Mouse (Mus musculus): ENCODE measurements at regions not wholly inside any gene's neighbourhood (a gene's known extent, or its start where the extent isn't known, plus 50 kb on each side); places are given as distances from the start of the nearest gene placed in this dataset.

DNA sequence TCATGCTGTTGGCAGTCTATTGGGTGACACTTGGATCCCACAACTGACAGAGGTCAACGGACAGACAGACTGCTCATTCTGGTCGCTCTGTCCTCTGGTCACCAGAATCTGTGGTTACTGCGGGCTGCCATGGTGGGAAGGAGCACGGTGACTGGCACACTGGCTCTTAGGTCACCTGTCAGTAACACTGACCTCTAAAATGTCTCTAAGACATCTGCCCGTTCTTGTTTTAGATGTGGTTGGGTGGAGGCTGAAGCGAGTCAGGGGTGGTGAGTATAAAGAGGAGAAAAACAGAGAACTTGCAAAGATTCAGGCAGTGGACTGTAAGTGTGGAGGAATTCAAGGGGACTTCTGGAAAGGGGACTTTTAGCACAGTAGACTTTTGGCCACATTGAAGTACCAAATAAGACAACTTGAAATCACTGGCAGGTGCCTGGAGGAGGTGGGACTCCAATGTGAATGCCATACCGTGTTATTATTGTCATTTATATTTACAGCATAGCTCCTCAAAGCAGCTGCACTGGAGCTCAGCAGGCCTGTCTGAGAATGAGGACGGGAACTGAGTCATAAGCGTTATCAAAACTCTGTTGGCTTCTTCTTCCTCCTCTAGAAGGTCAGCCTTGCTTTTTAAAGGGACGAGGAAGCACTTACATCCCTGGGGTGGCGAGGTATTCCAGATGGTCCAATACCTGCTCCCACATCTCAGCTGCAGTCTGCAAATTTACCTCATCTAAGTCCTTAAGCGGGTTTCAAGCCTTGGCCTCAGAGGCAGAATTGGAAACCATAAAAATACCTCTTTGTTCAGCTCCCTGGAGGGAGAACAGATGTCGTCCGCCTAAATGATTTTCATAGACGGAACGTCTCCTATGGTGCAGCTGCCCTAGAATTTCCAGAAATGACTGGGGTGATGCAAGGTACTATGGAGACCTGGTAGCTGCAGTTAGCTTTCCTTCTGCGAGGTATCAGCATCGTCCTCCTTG is 351.3 kb downstream of the Nuak1 start:
- peak; percentile 82 for ATAC-seq (ENCODE audit: low TSS enrichment)

DNA sequence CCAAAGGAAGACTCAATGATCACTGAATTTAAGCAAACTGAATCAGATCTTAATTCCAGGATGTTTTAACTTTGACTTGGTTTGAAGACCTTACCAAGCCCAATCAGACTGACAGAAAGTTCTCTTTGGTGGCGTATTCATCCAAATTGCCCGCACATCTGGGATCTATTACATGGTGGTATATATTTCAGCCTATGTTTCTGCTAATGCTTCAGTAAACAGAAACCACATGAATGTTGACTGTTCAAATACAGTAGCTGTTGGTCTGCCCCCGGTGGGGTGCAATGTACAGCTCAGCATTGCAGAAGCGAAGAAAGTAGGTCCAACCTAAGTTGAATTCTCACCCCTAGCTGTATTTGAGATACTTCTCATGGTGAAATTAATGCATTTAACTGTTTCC is 346.5 kb downstream of the Nuak1 start:
- no peak for ATAC-seq (ENCODE audit: low TSS enrichment)

DNA sequence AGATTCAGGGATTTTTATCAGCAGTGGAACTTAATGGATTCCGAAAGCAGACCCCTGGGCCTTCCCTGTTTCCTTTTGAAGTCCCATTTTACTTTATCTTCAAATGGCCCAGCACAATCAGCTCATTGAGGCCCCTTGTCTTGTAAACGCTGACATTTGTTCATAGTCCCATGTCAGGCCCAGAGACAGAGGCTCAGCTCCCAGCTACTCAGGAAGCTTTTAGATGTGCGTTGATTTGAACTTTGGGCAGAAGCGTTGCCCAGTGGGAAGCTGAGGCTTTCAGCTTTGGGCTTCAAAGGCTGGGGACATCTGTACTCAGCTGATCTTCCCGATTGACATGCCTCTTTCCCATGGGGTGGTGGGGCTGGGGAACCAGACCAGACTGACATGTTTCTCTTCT is 343.2 kb downstream of the Nuak1 start:
- ATAC-seq (ENCODE audit: low TSS enrichment): no peak

DNA sequence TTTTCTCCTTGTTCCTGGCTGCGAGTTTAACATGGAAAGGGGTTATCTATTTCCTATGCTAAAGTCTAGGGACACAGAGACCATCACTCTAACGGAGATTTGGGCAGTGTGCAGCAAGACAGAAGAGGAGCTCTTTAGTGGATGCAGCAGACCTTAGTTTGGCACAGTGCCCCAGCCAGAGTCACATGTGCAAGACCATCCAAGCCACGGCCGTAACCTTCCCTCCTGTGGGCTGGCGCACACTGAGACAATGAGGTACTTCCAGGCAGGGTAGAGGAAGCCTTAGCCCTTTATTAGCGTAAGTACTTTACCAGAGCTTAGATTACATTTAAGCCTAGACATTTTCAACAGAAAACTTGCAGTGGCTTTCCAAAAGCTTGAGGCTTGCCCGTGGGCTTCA is 336.4 kb downstream of the Nuak1 start:
- no peak for ATAC-seq (ENCODE audit: low TSS enrichment)

GRCm38 (mm10) chr10:84104556-84104955 is 335.8 kb downstream of the Nuak1 start:
- ATAC-seq (ENCODE audit: low TSS enrichment): no peak

DNA sequence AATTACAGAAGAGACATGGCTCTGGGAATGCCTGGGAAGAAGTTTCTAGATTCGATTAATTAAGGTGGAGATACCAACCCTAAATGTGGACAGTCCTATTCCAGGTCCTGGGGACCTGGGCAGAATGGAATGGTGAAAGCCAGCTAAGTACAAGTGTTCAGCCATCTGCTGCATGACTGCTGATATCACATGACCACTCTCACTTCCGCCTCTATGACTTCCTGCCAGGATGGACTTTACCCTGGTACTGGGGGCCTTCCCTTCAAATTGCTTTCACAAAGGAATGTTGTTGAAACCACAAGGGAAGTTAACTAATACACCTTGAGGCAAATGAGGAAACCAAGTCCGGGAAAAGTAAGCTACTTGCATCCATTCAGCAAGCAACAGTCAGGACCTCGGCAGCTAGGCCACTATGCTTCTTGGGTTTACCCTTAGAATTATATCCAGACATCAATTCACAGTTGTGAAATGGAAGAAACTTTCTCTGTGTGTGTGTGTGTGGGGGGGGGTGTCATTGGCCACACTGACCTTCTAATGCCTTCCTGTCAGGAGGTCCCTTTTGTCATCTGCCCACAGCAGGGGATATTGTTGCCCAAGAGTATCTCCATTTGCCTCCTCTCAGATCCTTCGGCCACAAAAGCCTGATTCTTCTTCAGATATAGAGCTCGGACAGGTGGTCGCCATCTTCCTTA is 330.6 kb downstream of the Nuak1 start:
- ATAC-seq (ENCODE audit: low TSS enrichment): no peak

DNA sequence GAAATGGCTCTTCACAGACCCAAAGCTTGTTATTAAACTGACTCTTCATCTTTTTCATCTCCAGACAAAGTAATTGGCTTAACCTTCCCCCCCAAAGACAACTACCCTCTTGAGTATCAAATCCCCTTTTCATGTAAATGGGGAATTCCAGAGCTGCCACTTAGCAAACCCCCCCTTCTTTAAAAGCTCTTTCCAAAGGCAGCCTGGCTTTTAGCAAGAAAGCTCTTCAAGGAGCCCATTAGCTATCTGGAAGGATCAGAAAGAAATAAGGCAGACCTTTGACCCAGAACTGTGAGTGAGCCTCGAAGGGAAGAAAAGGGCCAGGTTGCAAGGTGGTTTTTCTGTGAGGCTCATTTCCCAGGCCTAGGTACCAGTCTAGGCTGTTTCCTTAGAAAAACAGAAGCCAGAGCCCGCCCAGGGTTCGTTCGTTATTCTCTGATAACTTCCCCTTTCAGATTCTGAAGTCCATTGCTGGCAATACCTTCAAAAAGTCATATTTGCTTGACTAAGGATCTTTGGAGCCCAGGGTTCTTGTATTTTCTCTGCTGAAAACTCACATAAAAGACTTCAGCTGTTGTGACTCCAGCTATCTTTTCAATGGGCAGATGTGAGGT is 329.9 kb downstream of the Nuak1 start:
- ATAC-seq (ENCODE audit: low TSS enrichment): no peak

- ATAC-seq (ENCODE audit: low TSS enrichment): no peak
Measured at GRCm38 (mm10) chr10:84111502-84111901, 328.9 kb downstream of the Nuak1 start.

- ATAC-seq (ENCODE audit: low TSS enrichment): no peak
Measured at GRCm38 (mm10) chr10:84111909-84112308, 328.5 kb downstream of the Nuak1 start.

- no peak for ATAC-seq (ENCODE audit: low TSS enrichment)
Measured at GRCm38 (mm10) chr10:84119952-84120550, 320.3 kb downstream of the Nuak1 start.

- no peak for ATAC-seq (ENCODE audit: low TSS enrichment)
Measured at GRCm38 (mm10) chr10:84137019-84137658, 303.3 kb downstream of the Nuak1 start.

DNA sequence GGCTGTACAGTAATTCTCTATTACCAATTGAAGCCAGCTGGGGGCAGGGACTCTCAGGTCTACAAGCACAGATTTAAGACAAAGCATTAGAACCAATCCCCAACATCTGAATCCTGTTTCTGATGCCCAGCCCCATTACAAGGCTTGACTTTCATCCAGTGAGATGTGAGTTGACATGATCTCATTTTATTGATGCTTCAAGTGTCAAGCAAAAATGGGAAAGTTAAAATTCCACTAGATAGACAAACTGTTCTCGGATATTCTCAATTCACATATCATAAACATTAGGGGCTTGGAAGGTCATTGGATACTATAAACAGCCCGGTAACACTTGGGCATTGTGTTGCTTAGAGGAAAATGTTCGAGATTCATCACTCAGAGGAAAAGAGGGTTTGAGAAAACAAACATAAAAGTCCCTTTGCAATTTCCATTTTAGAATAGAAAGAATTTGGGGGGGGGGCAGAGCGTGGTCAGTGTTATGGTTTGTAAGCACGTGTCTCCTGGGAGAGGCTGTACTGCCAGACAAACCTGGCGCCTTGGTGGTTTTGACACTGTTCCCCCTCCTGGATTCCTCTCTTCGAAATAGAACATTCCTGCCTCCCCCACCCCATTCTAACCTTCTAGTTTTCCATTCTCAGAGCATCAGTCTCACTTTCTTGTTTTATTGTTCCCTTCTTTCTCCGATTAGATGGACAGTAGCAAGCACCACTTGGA is 297.5 kb downstream of the Nuak1 start:
- ATAC-seq (ENCODE audit: low TSS enrichment): no peak

GRCm38 (mm10) chr10:84143674-84144343 is 296.6 kb downstream of the Nuak1 start:
- ATAC-seq (ENCODE audit: low TSS enrichment): peak; percentile 31; the same call in 1 of the 2 replicates

DNA sequence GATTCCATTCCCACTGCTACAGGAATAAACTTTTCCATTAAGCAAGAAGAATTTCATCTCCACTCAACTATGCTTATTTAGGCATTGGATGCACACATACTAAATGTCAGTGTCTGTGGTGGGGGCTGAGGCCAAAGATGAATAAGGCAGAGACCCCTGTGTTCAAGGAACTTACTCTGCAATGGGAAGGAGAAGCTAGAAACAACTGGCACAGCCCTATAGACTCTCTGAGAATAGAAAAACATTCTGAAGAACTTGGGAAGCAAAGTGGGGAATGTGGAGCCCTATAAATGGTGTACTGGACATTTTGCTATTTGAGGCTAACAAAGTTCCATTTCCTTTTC is 296.1 kb downstream of the Nuak1 start:
- ATAC-seq (ENCODE audit: low TSS enrichment): no peak

DNA sequence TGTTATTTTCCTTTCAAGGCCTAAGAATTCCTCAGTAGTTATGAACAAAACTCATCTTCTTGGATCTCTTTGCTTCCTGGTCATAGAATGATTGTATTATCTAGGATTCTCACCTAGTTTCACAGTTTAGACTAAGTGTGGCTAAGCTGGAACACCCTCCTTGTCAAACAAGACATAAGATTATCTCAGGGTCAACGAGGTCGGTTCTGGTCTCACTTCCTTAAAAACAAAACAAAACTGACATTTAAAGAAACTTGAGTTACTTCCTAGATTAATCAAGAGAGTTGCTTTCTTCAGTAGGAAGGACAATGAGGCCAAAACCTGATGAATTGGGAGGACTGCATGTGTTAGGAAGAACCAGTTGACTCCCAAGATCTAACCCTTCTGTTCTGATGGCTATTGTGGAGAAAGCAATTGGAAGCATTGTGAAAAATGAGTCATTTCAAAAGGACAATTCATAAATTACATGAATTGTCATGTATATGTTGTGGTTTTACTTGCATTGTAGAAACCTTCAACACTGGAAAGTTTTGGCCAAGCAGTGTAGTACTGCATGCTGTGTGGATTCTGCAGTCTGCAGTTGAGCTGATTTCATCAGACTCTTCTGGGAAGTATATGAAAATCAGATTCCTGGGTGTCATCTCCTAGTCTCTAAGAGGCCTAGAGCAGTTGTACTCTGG is 293.0 kb downstream of the Nuak1 start:
- no peak for ATAC-seq (ENCODE audit: low TSS enrichment)

DNA sequence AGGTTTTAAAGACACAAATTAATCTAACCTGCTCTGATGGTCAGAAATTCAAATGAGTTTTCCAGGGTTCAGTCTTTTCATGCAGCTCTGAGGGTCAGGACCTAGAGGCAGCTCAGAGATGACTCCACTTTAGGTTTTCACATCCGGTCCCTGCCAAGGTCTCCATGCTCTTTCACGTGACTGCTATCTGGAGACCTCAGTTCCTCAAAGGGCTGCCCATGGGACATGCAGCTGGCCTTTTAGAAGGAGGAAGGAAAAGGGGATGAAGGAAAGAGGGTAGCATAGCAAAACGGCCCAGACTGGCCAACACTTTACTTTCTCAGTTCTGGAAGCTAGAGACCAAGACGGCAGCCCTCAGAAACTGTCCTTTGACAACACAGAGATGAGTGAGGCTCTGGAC is 276.6 kb downstream of the Nuak1 start:
- no peak for ATAC-seq (ENCODE audit: low TSS enrichment)

GRCm38 (mm10) chr10:84165832-84166567 is 274.4 kb downstream of the Nuak1 start:
- no peak for ATAC-seq (ENCODE audit: low TSS enrichment)

DNA sequence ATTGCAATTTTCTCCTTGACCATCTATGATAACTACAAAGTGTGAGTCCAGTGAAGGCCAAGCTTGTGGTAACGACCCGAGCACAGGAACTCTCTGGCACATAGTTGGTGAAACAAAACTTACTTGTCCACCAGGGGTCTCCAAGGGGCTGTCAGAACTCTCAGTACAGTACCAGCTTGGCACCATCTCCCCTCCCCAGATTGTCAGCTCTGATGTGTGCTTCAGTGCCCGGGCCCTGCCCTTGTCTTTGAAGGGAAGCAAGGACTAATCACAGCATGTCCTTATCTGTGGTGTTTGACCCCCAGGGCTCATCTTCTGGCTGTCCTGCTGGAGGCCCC is 273.9 kb downstream of the Nuak1 start:
- no peak for ATAC-seq (ENCODE audit: low TSS enrichment)

GRCm38 (mm10) chr10:84172828-84173321 is 267.5 kb downstream of the Nuak1 start:
- peak; percentile 95 for ATAC-seq (ENCODE audit: low TSS enrichment)

Data from frontal cortex, adult (tissue).